Comparison of ENCODE assay signal across 17 mouse cellular contexts in genomic region chr9:96275543-96275942, GRCm38 (mm10).
"Had no signal": no experiment of that assay in that cellular context is flagged by ENCODE, and none has a peak within 500 bp of the region (broad histone marks: within the 10 kb centered on the region; RNA-seq: fewer than 3 reads in every experiment).

No protein-coding gene starts in this region.

- H3K4me1 ChIP-seq: intestine, embryonic 15.5 days; limb, embryonic 10.5 days; limb, embryonic 13.5 days; midbrain, embryonic 12.5 days; midbrain, embryonic 15.5 days; neural tube, embryonic 13.5 days had no signal

- H3K27ac ChIP-seq: intestine, embryonic 15.5 days; layer of hippocampus, adult 2 months; limb, embryonic 10.5 days; limb, embryonic 13.5 days; midbrain, embryonic 12.5 days; midbrain, embryonic 15.5 days; neural tube, embryonic 13.5 days had no signal

- ATAC-seq: hindbrain, embryonic 16.5 days; intestine, embryonic 15.5 days; midbrain, embryonic 15.5 days had no signal

- H3K27me3 ChIP-seq: intestine, embryonic 15.5 days; limb, embryonic 13.5 days; midbrain, embryonic 12.5 days; midbrain, embryonic 15.5 days; neural tube, embryonic 13.5 days had no signal

- H3K4me2 ChIP-seq: intestine, embryonic 15.5 days; limb, embryonic 13.5 days; midbrain, embryonic 12.5 days; midbrain, embryonic 15.5 days; neural tube, embryonic 13.5 days had no signal

- H3K36me3 ChIP-seq: intestine, embryonic 15.5 days; midbrain, embryonic 15.5 days had no signal

- H3K9ac ChIP-seq: intestine, embryonic 15.5 days; limb, embryonic 13.5 days; midbrain, embryonic 12.5 days; midbrain, embryonic 15.5 days; neural tube, embryonic 13.5 days had no signal

- H3K9me3 ChIP-seq: intestine, embryonic 15.5 days; limb, embryonic 10.5 days; limb, embryonic 13.5 days; midbrain, embryonic 12.5 days; midbrain, embryonic 15.5 days; neural tube, embryonic 13.5 days had no signal

- H3K4me3 ChIP-seq: intestine, embryonic 15.5 days; layer of hippocampus, adult 2 months; limb, embryonic 10.5 days; limb, embryonic 13.5 days; midbrain, embryonic 12.5 days; midbrain, embryonic 15.5 days; myocyte; neural tube, embryonic 13.5 days had no signal

- DNase-seq: kidney, adult 11 months; kidney, postnatal 25 days; layer of hippocampus, adult 9-11 months; lung, adult 2 months; lung, postnatal 14 days; lung, postnatal 4 days; thymus, adult 18-20 months; thymus, postnatal 4 days had no signal
